Mouse (Mus musculus) CD4-positive, CD25-positive, alpha-beta regulatory T cell (primary cell): ENCODE results near the gene Slc6a20a. TPM values are rescaled to one million over a fixed set of nuclear protein-coding genes. Genes with fewer than 3 reads are reported as not detected.

ENCODE experiments used
- polyA plus RNA-seq: library from polyadenylated mRNA; unstranded; fragments of 100-300 nt; shearing (Covaris generic); gene quantifications from one replicate; pipeline ENCODE4 v1.2.1, GENCODE M21; 2017

Slc6a20a gene
- polyA plus RNA-seq = not detected

DNA sequence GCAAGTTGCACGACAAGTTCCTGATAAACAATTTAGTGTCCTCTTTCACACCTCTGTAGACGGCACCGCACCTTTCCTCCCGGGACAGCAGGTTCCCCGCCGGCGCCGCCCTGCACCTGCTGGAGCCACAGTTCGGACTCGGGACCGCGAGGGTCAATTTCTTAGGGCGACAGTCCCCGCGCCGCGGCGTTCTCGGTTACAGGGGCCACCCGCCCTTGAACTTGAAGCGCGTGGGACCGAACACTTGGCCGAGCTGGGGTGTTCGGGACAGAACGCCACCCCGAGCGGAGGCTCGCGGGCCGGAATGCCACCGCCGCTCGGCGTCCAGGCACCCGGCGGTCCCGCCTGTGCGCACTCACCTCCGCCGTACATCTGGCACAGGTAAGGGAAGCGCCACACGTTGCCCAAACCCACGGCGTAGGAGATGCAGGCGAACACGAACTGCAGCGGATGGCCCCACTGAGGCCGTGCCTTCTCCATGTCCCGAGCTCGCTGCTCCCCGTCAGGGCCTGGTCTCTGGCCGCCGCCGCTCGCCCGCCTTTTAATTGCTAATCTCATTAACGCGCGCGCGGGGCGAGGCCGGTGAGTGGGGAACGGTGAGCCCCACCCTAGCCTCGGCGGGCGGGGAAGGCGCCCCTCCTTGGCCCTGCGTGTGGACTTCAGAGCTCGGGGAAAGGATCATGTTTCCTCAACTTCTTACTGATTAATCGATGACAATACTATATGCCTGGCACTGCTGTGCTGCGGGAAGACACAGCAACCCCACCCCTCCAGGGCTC is at the start of gene Slc6a20a, which contains the start of gene Ccr9:
Gene Slc6a20a (minus strand): TSS at position 559 of the 779 bp plus-strand sequence.
Gene Ccr9 (plus strand): TSS at position 113 of the 779 bp plus-strand sequence.

DNA sequence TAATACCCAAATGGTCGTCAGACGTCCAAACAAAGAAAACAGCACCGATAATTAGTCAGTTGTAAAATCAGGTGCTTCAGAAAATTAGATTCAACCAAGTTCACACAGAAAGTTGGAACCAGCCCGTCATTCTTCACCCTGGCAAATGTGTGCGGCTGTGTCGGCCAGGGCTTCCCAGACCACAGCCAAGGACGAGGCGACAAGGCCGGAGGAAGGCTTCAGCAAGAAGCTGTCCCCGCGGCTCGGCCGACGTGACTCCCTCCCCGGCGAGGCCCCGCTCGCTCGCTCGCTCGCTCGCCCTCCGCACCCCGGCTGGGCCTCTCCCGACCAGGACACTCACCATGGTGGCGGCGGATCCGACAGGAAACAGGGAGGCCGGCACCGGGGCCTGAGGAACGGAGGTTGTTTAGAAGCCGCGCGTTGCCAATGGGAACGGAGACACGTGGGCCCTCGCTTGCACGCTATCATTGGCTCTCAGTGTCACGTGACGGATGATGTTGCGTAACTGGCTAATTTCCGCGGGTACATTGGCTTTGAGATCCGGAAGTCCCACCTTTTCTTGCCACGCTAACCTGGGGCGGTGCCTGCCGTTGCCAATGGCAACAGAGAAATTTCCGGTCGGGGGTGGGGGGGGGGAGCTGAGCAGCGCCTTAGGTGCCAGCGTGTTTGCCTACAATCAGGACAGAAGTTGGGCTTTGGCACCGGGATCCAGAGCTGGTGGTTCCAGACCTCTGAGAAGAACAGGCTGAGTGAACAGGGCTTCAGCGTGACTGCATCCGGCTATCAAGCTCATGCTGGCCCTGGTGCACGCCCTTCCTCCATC is 38.7 kb upstream of the Slc6a20a start, which contains the start of gene Lztfl1:
Gene Lztfl1 (minus strand): TSS at position 512 of the 823 bp plus-strand sequence.

GRCm38 (mm10) chr9:123632281-123632680 is 46.4 kb downstream of the Slc6a20a start, which contains the start of gene Slc6a20b:
TSS of gene Slc6a20b (minus strand) at chr9:123632565.

Other genes with a start within 250 kb of the Slc6a20a start
- gene Limd1, start 200.2 kb downstream of the Slc6a20a start, polyA plus RNA-seq = 68.6 TPM
- 73.0 TPM for gene Sacm1l, start 149.1 kb downstream of the Slc6a20a start, polyA plus RNA-seq
- 0.29 TPM for gene Slc6a20b, start 46.3 kb downstream of the Slc6a20a start, polyA plus RNA-seq
- 21.9 TPM for gene Ccr9, start 446 bp downstream of the Slc6a20a start, polyA plus RNA-seq
- gene Lztfl1, start 38.8 kb upstream of the Slc6a20a start, polyA plus RNA-seq = 33.9 TPM
- 8.3 TPM for gene Cxcr6, start 127.6 kb upstream of the Slc6a20a start, polyA plus RNA-seq
- 41.1 TPM for gene Fyco1, start 173.0 kb upstream of the Slc6a20a start, polyA plus RNA-seq
- 0.24 TPM for gene Xcr1, start 183.1 kb upstream of the Slc6a20a start, polyA plus RNA-seq